ENCODE assay signal across 8 mouse cellular contexts in the genomic region with DNA sequence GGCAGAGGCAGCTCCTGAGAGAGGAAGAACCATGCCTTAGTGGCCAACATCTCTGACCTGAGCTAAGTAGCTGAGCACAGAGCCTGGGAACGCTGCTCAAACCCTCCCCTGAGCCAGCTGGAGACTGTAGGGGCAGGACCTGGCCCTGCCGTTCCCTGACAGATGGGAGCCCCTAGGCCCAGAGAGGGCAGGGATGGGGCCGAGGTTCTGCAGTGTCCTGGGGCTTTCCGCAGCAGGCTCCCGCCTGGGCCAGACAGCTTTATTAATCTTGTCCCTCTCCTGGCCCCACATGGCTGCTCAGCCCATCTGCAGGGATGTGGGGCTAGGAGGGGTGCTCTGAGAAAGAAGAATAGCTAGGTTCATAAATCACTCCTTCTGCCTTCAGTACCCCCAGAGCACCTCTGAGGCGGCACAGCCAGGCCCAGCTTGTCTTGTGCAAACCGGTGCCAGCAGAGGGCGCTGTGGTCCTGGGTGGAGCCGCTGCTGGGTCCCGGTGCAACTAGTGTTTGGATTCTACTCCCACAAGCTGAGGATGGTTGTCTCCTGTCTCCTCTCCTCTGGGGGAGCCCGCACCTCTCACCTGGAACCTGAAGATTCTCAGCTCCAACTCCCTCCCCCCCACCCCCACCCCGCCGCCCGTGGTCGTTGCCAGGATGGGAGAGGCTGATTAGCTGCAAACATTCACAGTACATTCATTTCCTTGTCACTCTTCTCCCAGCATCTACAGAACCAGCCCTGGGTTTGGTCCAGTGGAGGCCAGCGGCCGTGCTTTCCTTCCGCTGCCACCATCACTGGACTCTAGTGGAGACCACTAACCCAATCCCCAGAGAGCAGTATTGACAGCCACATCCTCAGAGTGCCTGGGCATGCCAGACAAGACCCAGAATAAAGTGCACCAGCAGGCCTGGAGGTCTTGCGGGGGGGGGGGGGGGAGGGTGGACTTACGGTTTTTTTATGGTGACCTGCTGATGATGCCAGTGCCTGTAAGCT. TPM values are rescaled to one million over a fixed set of nuclear protein-coding genes. Genes with fewer than 3 reads are reported as not detected.
DNase-seq lines count a peak whose midpoint lies in the region; ATAC-seq and TF ChIP-seq lines count a peak whose summit lies in the region.

No protein-coding gene starts in this region.

- peak; percentile 36 for DNase-seq in G1E (ENCODE audit: low spot score)
- peak; percentile 87 for DNase-seq in cerebellum, adult 11-12 months
- peak; percentile 85 for DNase-seq in forelimb bud, embryonic 11.5 days (ENCODE audit: low read depth, low spot score)
- peak; percentile 96 for DNase-seq in heart, postnatal 4 days
- DNase-seq in layer of hippocampus, adult 8-10 months (ENCODE audit: low spot score in 2 of 2), result peak; percentile 56 to 78
- peak; percentile 88 for DNase-seq in retina, postnatal 1 day
- peak; percentile 66 for DNase-seq in urinary bladder, adult 2 months (ENCODE audit: low spot score)

- no peaks in the 10 kb centered on the region for H3K36me3 ChIP-seq in G1E (replicated peaks)
- no peaks in the 10 kb centered on the region for H3K36me3 ChIP-seq in lung, embryonic 16.5 days (ENCODE audit: control insufficient read depth, insufficient read depth, low read length)

- peaks cover 2% of the 10 kb centered on the region; the same call in 1 of the 2 replicates for H3K27me3 ChIP-seq in G1E (ENCODE audit: insufficient read depth, low read length)
- H3K27me3 ChIP-seq in lung, embryonic 16.5 days (ENCODE audit: control insufficient read depth, insufficient read depth, low read depth, low read length), result no peaks in the 10 kb centered on the region

- 17% methylated on average over 20 of the region's 20 CpGs for WGBS in lung, embryonic 16.5 days

- no peaks in the 10 kb centered on the region for H3K9me3 ChIP-seq in G1E (replicated peaks)
- H3K9me3 ChIP-seq in lung, embryonic 16.5 days (ENCODE audit: control insufficient read depth, low read length), result no peaks in the 10 kb centered on the region

- no peak overlapping the region for H3K27ac ChIP-seq in lung, embryonic 16.5 days (ENCODE audit: low read length)

- no peak for ATAC-seq in G1E (ENCODE audit: extremely low read depth, insufficient number of reproducible peaks, low FRiP score, poor library complexity, severe bottlenecking)
- peak; percentile 70 for ATAC-seq in lung, embryonic 16.5 days (ENCODE audit: low read depth)

- H3K4me2 ChIP-seq in lung, embryonic 16.5 days (ENCODE audit: low read depth, low read length), result peak overlapping the region; percentile 11; the same call in 1 of the 2 replicates

- peak; percentile 62 for TF ChIP-seq CTCF in G1E (IDR thresholded peaks at IDR 0.05; ENCODE audit: low read depth, low read length)

- no peak overlapping the region for H3K9ac ChIP-seq in lung, embryonic 16.5 days (ENCODE audit: low read length)

- H3K4me3 ChIP-seq in G1E (ENCODE audit: low read depth, low read length), result no peak overlapping the region
- H3K4me3 ChIP-seq in lung, embryonic 16.5 days (ENCODE audit: low read length), result no peak overlapping the region

- no peaks in the 10 kb centered on the region for H3K4me1 ChIP-seq in G1E (ENCODE audit: insufficient read depth, low read depth, low read length)
- H3K4me1 ChIP-seq in lung, embryonic 16.5 days (replicated peaks; ENCODE audit: control insufficient read depth, insufficient read depth, low read length), result peaks cover 14% of the 10 kb centered on the region

RNA-seq across cellular contexts. Expression of a gene that starts 39.6 kb away (rescaled TPM):
- not detected in 2 replicates for total RNA-seq in G1E (2014; fragmentation: Nextera tagmentation)
- total RNA-seq in G1E (2017), result not detected in 2 replicates
- polyA plus RNA-seq in G1E (2012), result not detected in 2 replicates
- 10 to 100 TPM; 79.0 to 82.5 TPM for total RNA-seq in heart, postnatal 4 days (2021)
- total RNA-seq in layer of hippocampus, adult 8-10 months (2022), result 10 to 100 TPM; 65.0 to 87.9 (median 80.4) TPM
- polyA plus RNA-seq in lung, embryonic 16.5 days (2015; fragmentation: Nextera tagmentation; extraction: Ambion mirVana), result 44.7 and 48.9 TPM in 2 replicates
- polyA plus RNA-seq in urinary bladder, adult 2 months (2012; rRNA removed), result 54.5 and 67.6 TPM in 2 replicates

Comparison
In these comparisons a context has a peak if more than half of its experiments do, and no peak if none do; other contexts are left out.
1. DNase-seq: peak in every context shown above with its lines; median percentile 96 in heart, postnatal 4 days; 88 in retina, postnatal 1 day; 87 in cerebellum, adult 11-12 months; 85 in forelimb bud, embryonic 11.5 days; 67 in layer of hippocampus, adult 8-10 months; 66 in urinary bladder, adult 2 months; 36 in G1E.
2. RNA of a gene that starts 39.6 kb away (total RNA-seq): 65.0 to 87.9 TPM in layer of hippocampus, adult 8-10 months and 79.0 to 82.5 TPM in heart, postnatal 4 days; not detected in G1E; every median in the first group is over 10 times any median in the second.